Comparison of ENCODE assay signal across 10 mouse cellular contexts in genomic region chr4:106209975-106210374, GRCm38 (mm10).
A peak's percentile ranks its signal among the peaks of the same experiment; 100 is the strongest.
DNase-seq lines count a peak whose midpoint lies in the region; ATAC-seq and TF ChIP-seq lines count a peak whose summit lies in the region.
"Had no signal": no experiment of that assay in that cellular context is flagged by ENCODE, and none has a peak within 500 bp of the region (broad histone marks: within the 10 kb centered on the region; RNA-seq: fewer than 3 reads in every experiment).

No protein-coding gene starts in this region.

- no peaks in the 10 kb centered on the region for H3K9me3 ChIP-seq in lung, embryonic 14.5 days (ENCODE audit: low read depth, low read length)

- WGBS in lung, embryonic 14.5 days = 90% methylated on average over 1 of the region's 1 CpGs

- H3K4me1 ChIP-seq in lung, embryonic 14.5 days (ENCODE audit: insufficient read depth) = no peaks in the 10 kb centered on the region; the same call in 1 of the 2 replicates
- no peaks in the 10 kb centered on the region for H3K4me1 ChIP-seq in bone marrow macrophage, adult 2 months (ENCODE audit: control insufficient read depth, insufficient read depth, low read length)

- H3K36me3 ChIP-seq in lung, embryonic 14.5 days (ENCODE audit: insufficient read depth) = no peaks in the 10 kb centered on the region
- no peaks in the 10 kb centered on the region for H3K36me3 ChIP-seq in splenic B cell, adult 2 months (ENCODE audit: control insufficient read depth, insufficient read depth, low read length, poor library complexity, severe bottlenecking)

- ATAC-seq in lung, embryonic 14.5 days (ENCODE audit: insufficient read depth) = no peak
- ATAC-seq: inflammation-experienced regulatory T-cells, adult 6 months had no signal

- no peaks in the 10 kb centered on the region for H3K27me3 ChIP-seq in lung, embryonic 14.5 days (ENCODE audit: insufficient read depth, low read length)
- H3K27me3 ChIP-seq in splenic B cell, adult 2 months (ENCODE audit: control insufficient read depth, insufficient read depth, low read length, poor library complexity, severe bottlenecking) = no peaks in the 10 kb centered on the region

- no peak for TF ChIP-seq POLR2A in bone marrow macrophage, adult 2 months (IDR thresholded peaks at IDR 0.05; ENCODE audit: borderline replicate concordance, low read depth, low read length)

- H3K9ac ChIP-seq in lung, embryonic 14.5 days = no peak overlapping the region

- H3K27ac ChIP-seq in lung, embryonic 14.5 days (ENCODE audit: low read depth) = no peak overlapping the region
- H3K27ac ChIP-seq in bone marrow macrophage, adult 2 months (ENCODE audit: insufficient read depth, low read depth, low read length) = no peak overlapping the region

- peak; percentile 38 to 39 for DNase-seq in adrenal gland, adult 18-20 months (ENCODE audit: low spot score in 2 of 2)
- DNase-seq in adrenal gland, postnatal 4 days (ENCODE audit: low spot score in 2 of 2) = no peak
- no peak for DNase-seq in lung, embryonic 14.5 days
- DNase-seq in lung, postnatal 25 days (ENCODE audit: low spot score) = no peak
- DNase-seq in splenic B cell, adult 2 months (ENCODE audit: low read depth, low spot score) = peak; percentile 46
- no peak for DNase-seq in right cerebral cortex, postnatal 25 days
- DNase-seq in left cerebral cortex, adult 9 months (ENCODE audit: low spot score in 2 of 2) = no peak
- DNase-seq: cerebellum, postnatal 25 days had no signal

- H3K4me3 ChIP-seq in lung, embryonic 14.5 days (ENCODE audit: low read depth, low read length) = no peak overlapping the region
- no peak overlapping the region for H3K4me3 ChIP-seq in bone marrow macrophage, adult 2 months (ENCODE audit: insufficient read depth, low read length)

- H3K4me2 ChIP-seq in lung, embryonic 14.5 days = no peak overlapping the region

- TF ChIP-seq CTCF in lung, embryonic 14.5 days (IDR thresholded peaks at IDR 0.05; ENCODE audit: low read depth) = peak; percentile 31
- TF ChIP-seq CTCF in bone marrow macrophage, adult 2 months (IDR thresholded peaks at IDR 0.05; ENCODE audit: low read depth, low read length) = peak; percentile 42

Comparison
In these comparisons a context has a peak if more than half of its experiments do, and no peak if none do; other contexts are left out.
1. DNase-seq: peak in adrenal gland, adult 18-20 months (2 of 2) and splenic B cell, adult 2 months (single experiment); none in adrenal gland, postnatal 4 days (0 of 2), lung, embryonic 14.5 days (single experiment), lung, postnatal 25 days (single experiment), right cerebral cortex, postnatal 25 days (single experiment) and left cerebral cortex, adult 9 months (0 of 2).